Mouse (Mus musculus): Measurements from ENCODE around the gene Pkd1. TPM values are rescaled to one million over a fixed set of nuclear protein-coding genes. Genes with fewer than 3 reads are reported as not detected.

The Pkd1 gene
- total RNA-seq, 2 experiments from 2014 or later: 87.0 to 93.3 TPM

DNA sequence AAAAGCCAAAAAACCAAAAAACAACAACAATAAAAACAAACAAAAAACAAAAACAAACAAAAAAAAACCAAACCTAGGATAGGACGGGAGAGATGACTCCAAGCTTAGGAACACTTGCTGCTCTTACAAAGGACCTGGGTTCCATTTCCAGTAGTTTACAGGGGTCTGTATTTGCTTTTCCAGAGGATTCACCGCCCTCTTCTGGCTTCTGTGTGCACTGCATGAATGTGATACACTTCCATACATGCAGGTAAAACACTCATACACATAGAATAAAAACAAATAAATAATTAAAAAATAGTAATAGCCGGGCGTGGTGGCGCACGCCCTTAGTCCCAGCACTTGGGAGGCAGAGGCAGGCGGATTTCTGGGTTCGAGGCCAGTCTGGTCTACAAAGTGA, 10.7 kb upstream of the Pkd1 start:
- no peak overlapping the region for H3K4me3 ChIP-seq
- H3K27ac ChIP-seq: no peak overlapping the region
- peak in 1 of 2 experiments; percentile 55 for DNase-seq (ENCODE audit: low spot score in 2 of 2)
- peak; percentile 84 for TF ChIP-seq CTCF (conservative IDR thresholded peaks at IDR 0.05)

DNA sequence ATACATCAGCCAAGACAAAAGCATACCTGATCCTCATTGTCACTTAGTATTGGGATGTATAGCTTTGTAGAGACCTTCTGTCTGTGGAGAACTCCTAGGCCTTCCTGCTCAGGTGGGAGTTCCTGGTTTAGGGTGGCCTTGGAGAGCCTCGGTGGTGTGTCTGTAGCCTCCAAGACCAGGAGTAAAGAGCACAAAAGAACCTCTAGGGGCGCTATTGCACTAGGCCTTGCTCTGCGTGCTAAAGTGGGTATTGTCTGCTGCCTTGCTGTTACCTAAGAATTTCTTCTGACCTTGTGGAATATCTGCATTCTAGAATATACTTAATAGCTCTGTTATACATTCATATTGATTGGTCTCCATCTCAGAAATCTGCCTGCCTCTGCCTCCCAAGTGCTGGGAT, 9.3 kb upstream of the Pkd1 start:
- Histone ChIP-seq H3K27ac (no peak overlapping the region), H3K4me3 (no peak overlapping the region)
- DNase-seq (ENCODE audit: low spot score in 2 of 2): peak in 1 of 2 experiments; percentile 33
- TF ChIP-seq CTCF (conservative IDR thresholded peaks at IDR 0.05): peak; percentile 86

DNA sequence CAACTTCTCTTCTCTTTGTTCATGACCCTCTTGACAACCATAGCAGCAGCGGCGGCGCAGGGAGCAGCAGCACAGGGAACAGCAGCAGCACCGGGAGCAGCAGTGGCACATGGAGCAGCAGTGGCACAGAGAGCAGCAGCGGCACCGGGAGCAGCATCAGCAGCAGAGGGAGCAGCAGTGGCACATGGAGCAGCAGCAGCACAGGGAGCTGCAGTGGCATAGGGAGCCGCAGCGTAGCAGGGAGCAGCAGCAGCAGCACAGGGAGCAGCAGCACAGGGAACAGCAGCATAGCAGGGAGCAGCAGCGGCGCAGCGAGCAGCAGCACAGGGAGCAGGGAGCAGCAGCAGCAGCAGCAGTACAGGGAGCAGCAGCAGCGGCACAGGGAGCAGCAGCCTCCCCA, 5.0 kb upstream of the Pkd1 start:
- TF ChIP-seq CTCF (conservative IDR thresholded peaks at IDR 0.05): no peak
- Histone ChIP-seq H3K27ac (no peak overlapping the region), H3K4me3 (no peak overlapping the region)
- no peak for DNase-seq (ENCODE audit: low spot score in 2 of 2)

DNA sequence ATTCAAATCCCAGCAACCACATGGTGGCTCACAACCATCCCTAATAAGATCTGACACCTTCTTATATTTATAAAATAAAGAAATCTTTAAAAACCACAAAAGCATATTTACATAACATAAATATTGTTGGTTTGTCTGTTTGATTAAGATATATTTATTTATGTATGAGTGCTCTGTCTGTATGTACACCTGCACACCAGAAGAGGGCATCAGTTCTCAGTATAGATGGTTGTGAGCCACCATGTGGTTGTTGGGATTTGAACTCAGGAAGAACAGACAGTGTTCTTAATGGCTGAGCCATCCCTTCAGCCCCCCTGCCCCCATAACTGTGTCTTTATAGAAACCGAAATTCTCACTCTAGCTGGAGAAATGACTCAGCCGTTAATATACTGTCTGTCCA, 4.4 kb upstream of the Pkd1 start:
- no peak for DNase-seq (ENCODE audit: low spot score in 2 of 2)
- Histone ChIP-seq H3K27ac (no peak overlapping the region), H3K4me3 (no peak overlapping the region)
- TF ChIP-seq CTCF (conservative IDR thresholded peaks at IDR 0.05): peak; percentile 60

DNA sequence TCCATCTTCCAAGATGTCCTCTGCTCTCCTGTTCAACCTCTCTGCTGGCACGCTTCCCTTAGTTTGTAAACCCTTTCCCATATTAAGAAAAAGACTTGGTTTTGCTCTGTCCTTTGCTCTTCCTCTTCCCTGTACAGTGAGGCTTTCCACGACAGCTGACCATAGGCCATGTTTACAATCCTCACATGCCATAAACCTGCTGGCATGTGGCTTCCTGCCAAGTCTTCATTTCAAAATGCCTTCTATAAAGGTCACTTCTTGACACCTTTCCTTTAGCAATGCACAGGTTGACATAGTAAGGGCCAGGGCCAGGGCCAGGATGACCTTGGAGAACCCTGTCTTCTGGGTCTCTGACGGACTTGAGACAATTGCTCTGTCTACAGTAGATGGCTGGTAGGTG, 3.4 kb upstream of the Pkd1 start:
- no peak for TF ChIP-seq CTCF (conservative IDR thresholded peaks at IDR 0.05)

DNA sequence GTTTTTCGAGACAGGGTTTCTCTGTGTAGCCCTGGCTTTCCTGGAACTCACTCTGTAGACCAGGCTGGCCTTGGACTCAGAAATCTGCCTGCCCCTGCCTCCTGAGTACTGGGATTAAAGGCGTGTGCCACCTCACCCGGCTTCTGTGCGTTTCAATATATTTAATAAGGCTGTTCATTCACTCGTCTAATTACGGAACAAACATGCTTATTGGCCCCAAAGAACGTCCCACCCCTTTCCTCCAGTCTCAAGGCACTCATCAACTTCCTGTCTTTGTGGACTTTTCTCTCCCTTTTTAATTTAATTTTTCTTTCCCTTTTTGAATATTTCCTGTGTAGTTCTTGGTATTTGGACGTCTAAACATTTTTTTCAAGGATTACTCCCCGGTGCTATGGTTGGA, 1.2 kb upstream of the Pkd1 start:
- Histone ChIP-seq H3K4me3 (peak overlapping the region; percentile 57), H3K27ac (peak overlapping the region; percentile 91)
- DNase-seq (ENCODE audit: low spot score in 2 of 2): no peak
- TF ChIP-seq CTCF (conservative IDR thresholded peaks at IDR 0.05): no peak

More for the DNA sequence above, 3.4 kb upstream of the Pkd1 start:
- no peak overlapping the region for H3K27ac ChIP-seq
- H3K4me3 ChIP-seq: no peak overlapping the region
- no peak for DNase-seq (ENCODE audit: low spot score in 2 of 2)

DNA sequence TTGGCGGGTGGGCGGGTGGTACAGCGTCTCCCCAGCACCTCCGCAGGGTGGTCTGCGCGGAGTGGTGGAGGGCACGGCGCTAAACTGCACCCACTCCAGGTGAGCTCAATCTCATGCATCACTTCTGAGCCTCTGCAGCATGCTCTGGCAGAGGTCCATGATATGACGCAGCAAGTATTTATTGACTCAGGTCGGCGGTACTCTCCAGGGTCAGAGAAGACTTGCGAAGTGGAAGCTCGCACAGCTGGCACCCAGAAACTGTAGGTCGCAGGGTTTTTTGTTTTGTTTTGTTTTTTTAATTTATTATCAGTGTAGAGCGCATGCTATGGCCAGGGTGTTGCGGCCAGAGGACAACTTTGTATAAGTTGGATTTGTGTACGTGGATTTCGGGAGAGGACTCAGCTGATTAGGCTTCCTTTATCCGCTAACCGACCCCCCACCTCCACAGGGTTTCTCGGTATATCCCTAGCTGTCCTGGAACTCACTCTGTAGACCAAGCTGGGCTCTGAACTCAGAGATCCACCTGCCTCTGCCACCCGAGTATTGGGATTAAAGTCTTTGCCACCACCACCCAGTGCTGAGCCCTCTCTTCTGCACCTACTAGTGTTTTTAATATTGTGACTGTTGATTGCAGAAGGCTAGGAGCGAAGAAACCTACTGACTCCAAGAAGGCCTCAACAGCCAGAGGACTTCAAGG, 565 bp upstream of the Pkd1 start:
- Histone ChIP-seq H3K27ac (peak overlapping the region; percentile 91), H3K4me3 (peak overlapping the region; percentile 57)
- TF ChIP-seq CTCF (conservative IDR thresholded peaks at IDR 0.05): no peak
- DNase-seq (ENCODE audit: low spot score in 2 of 2): peak in 1 of 2 experiments; percentile 51

DNA sequence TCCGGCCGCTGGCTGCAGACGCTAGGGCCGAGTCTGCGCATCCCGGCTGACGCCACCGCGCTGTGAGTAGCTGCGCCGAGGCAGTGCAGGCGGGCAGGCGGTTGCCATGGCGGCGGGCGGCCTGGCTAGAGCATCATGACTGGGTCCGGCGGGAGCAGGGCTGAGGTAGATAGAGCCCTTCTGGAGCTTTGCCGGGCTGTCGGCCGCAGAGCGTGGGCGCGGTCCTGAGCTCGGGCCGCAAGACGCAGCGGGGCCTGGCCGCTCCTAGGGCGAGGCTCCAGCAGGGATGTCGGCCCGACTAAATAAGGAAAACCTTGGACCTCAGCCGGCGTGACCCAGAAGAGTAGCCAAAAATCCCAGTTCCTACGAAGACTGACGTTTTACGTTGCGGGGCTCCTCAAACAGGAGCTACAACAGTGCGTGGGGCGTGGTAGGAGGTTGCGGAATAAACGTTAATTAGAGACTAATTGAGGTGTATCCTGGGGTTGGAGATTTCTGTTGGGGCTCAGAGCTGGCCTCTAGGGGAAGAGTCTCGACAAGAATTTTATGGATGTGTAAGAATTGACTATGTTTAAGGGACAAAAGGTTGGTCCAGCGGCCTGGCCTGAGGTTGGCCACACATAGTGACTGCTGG, 899 bp downstream of the Pkd1 start:
- TF ChIP-seq CTCF (conservative IDR thresholded peaks at IDR 0.05): 0 out of 2 replicates have a peak, but pooled peaks have one; percentile 21
- Histone ChIP-seq H3K27ac (peak overlapping the region; percentile 99), H3K4me3 (peak overlapping the region; percentile 82)
- peak; percentile 65 to 82 for DNase-seq (ENCODE audit: low spot score in 2 of 2)

DNA sequence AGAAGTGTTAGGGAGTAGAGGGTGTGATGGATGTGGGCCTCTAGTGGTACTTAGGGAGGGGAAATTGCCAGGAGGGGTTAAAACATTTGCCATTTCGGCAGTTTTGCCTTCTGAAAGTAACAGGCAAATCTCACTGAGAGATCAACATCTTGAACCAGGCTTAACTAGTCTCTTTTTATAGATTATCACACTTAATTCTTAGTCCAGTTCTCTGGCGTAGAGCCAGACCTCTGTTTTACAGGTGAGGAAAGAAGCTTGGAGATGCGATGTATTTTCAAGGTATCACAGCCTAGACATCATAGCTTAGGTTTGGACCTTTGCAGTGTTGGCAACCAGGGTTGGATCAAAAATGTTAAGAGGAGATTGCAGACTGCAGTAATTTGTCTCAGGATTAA, 1.4 kb downstream of the Pkd1 start:
- Histone ChIP-seq H3K4me3 (peak overlapping the region; percentile 82), H3K27ac (peak overlapping the region; percentile 99)
- no peak for TF ChIP-seq CTCF (conservative IDR thresholded peaks at IDR 0.05)
- no peak for DNase-seq (ENCODE audit: low spot score in 2 of 2)

DNA sequence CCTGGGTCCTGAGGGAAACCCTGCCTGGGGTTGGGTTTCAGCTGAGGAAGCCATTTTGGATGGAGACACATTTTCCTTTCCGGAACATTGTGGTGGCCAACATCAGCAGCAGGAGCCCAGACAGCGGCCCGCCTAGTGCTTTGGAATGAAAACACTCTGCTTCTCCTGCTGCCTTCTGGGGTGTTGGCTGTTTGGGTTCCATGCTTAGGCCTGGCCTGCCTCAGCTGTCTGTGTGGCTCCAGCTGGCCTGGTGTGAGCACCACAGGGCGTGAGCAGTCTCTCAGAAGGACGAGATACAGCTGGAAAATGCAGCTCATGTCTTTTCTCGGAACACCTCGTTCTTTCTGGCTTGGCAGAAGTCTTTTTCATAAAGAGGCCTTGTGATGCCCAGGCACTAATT, 7.5 kb downstream of the Pkd1 start:
- DNase-seq (ENCODE audit: low spot score in 2 of 2): no peak
- TF ChIP-seq CTCF (conservative IDR thresholded peaks at IDR 0.05): no peak
- Histone ChIP-seq H3K27ac (peak overlapping the region; percentile 92), H3K4me3 (no peak overlapping the region)

DNA sequence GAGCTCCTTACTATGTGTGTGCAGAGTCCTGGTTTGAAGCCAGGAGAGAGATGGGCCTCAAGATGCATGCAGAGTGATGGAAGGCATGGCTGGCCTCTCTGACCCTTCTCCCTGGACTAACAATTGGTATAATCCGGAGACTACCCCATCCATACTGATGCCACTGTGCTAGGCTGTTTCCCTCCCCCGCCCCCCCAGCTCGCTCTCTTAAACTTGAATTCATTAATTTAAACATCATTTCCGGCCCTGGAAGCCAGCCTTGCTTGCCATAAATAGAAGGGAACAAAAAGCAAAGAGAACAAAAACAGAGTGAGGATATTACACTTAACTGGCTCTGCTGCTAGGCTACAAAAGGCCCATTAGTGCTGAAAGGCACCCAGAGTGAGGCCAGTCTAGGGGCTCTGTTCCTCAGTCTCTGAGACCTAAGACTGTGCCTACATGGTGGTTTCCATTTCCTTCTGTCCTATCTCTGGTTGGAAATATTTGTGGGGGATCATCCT, 9.0 kb downstream of the Pkd1 start:
- DNase-seq (ENCODE audit: low spot score in 2 of 2): no peak
- H3K27ac ChIP-seq: peak overlapping the region; percentile 92
- H3K4me3 ChIP-seq: peak overlapping the region; percentile 30; the same call in 1 of the 2 replicates
- TF ChIP-seq CTCF (conservative IDR thresholded peaks at IDR 0.05): no peak

DNA sequence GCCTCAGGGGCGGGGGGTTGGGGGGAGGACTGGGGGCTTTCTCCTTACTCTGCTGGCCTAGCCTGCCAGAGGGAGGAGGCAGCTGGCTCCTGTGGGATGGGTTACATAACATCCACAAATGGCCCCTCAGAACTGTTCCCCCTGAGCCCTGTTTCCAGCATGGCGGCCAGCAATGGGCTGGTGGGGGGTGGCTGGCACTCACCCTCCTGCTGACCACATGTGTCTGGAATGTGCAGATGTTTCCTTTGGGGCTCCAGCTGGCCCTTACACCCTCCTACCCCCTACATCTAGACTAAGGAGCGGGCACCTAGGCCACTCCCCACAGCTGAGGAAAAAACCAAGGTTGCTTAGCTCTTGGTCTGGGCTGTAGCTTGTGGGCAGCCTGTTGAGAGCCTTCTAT, 9.5 kb downstream of the Pkd1 start:
- TF ChIP-seq CTCF (conservative IDR thresholded peaks at IDR 0.05): no peak
- Histone ChIP-seq H3K4me3 (no peak overlapping the region; the same call in 1 of the 2 replicates), H3K27ac (peak overlapping the region; percentile 92)
- no peak for DNase-seq (ENCODE audit: low spot score in 2 of 2)

DNA sequence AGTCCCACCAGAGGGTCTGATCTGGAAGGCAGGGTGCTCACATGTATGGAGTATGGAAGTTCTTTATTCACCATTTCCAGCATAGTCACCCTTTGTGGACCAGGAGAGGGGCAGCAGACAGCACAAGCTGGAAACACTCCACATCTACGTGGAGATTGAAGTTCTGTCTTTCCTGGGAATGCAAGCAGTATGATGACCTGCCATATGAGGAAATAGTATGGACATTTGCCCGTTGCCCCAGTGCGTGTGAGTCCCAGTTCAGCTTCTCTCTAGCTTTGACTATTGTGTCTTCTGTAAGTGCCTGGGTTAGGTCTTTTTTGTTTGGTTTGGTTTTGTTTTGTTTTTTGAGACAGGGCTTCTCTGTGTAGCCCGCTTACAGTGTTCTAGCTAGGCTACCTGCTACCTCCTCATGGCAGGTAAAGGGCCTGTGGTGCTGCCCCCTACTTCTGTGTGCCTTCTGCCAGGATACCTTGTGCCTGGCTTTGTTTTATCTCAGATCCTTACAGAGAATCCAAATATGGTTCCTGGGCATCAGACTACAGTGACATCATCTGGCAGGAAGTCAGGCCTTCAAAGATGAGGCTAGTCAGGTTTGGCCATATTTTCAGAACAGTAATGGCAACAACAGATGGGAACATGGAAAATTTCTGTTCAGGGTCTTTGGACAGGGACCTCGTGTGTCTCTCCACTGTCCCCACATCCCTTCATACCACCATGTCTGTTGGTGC, 10.8 kb downstream of the Pkd1 start:
- no peak for DNase-seq (ENCODE audit: low spot score in 2 of 2)
- Histone ChIP-seq H3K4me3 (no peak overlapping the region), H3K27ac (peak overlapping the region; percentile 92; the same call in 1 of the 2 replicates)
- no peak for TF ChIP-seq CTCF (conservative IDR thresholded peaks at IDR 0.05)
